Mouse (Mus musculus) heart, adult 11 months (tissue): ENCODE data around the gene Eddm3b.
A peak's percentile ranks its signal among the peaks of the same experiment; 100 is the strongest.

Experiments used
- DNase-seq: peaks from one replicate; pipeline ENCODE4 v3.0.0; 2022

Gene Eddm3b

GRCm38 (mm10) chr14:51113916-51114560 lies at the start of gene Eddm3b:
TSS of gene Eddm3b (plus strand) at chr14:51114426.
- DNase-seq = no peak

GRCm38 (mm10) chr14:51068956-51069355 lies 45.3 kb upstream of the Eddm3b start:
- peak; percentile 86 for DNase-seq

DNA sequence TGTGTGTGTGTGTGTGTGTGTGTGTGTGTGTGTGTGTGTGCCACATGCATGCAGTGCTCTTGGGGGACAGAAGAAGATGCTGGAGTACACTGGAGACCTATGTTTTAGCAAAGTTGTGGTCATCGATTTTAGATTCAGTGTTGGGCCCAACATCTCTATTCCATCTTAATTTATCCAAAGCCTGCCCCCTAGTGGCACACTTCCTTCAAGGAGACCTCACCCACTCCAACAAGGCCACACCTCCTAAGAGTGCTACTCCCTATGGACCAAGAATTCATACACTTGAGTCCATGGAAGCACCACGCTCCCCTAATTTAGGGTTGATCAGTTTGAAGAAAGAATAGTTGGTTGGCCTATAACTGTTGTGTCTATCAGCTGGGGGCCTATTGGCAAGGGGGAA lies 44.6 kb upstream of the Eddm3b start:
- DNase-seq = no peak

GRCm38 (mm10) chr14:51074335-51074734 lies 39.9 kb upstream of the Eddm3b start, which contains the start of gene Olfr750:
TSS of gene Olfr750 (minus strand) at chr14:51074435.
- DNase-seq = no peak

DNA sequence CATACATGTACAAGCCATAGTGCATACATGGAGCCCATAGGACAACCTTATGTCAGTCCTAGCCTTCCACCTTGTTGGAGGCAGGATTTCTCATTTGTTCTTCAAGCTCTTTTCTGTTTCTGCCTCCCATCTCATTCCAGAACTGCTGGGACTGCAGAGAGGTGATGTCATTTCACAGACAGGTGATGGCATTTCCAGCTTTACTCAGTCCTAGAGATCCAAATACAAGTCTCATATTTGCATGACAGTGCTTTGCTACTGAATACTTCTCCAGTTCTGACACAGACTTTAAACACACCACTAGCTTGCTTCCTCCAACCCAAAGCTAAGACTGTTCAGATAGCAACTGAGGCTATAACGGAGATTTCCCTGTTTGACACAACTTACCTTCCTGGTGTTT lies 35.0 kb upstream of the Eddm3b start:
- DNase-seq = no peak

GRCm38 (mm10) chr14:51081035-51081434 lies 33.2 kb upstream of the Eddm3b start:
- DNase-seq = no peak

GRCm38 (mm10) chr14:51082599-51083581 lies 31.3 kb upstream of the Eddm3b start:
- peak; percentile 97 for DNase-seq

- no peak for DNase-seq
Observed at GRCm38 (mm10) chr14:51083805-51084204, 30.4 kb upstream of the Eddm3b start.

DNA sequence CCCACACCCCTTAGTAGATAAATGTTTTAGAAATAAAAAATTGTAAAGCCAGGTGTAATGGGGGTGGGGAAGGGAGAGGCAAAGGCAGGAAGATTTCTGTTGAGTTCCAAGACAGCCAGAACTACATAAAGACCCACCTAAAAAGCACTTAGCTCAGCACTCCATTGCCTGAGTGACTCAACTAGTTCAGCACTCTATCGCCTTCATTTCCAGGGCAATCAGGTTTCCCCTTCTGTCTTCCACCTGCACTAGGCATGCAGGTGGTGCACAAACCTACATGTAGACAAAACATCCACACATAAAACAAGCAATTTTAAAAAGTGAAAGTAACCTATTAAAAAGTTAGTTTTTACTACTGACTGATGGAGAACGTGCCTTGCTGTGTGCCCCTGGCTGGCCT lies 29.1 kb upstream of the Eddm3b start:
- no peak for DNase-seq

GRCm38 (mm10) chr14:51085911-51086310 lies 28.3 kb upstream of the Eddm3b start:
- no peak for DNase-seq

- no peak for DNase-seq
Observed at GRCm38 (mm10) chr14:51087762-51088161, 26.5 kb upstream of the Eddm3b start.

DNA sequence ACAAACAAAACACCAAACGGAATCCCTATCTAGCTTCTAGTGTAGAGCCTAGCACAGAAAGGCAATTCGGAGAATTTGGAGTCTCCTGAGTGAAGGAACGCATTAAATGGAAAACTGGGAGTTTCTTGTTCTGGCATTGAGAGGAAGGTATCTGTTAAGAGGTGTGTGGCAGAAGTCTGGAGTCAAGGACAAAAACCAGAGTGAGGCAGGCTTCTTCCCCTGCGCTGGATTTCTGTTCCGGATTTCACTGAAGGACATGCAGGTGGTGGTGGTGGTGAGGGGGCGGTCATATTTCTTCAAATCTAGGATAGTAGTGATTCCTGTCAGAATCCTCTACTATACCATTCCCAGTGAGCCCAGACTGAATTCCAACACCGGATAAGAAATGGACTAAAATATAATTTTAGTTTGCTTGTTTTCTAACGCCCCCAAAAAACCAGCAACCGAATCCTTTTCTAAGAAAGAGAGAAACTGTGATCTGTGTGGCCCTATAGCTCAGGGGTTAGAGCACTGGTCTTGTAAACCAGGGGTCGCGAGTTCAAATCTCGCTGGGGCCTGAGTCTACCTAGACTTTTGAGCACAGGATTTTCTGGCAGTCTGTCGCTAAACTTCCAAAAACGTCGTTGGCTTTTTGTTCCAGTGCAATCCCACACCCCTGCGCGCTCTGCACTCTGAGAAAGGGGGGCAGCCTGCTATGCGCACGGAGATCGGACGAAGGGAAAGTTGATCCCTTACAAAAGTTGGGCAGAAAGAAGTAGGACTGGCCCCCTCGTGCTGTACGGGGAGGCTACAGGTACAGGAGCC lies 25.9 kb upstream of the Eddm3b start:
- peak; percentile 98 for DNase-seq

- DNase-seq = peak; percentile 99
Observed at GRCm38 (mm10) chr14:51088970-51089673, 25.1 kb upstream of the Eddm3b start.

- DNase-seq = no peak
Observed at GRCm38 (mm10) chr14:51089674-51090076, 24.6 kb upstream of the Eddm3b start.

DNA sequence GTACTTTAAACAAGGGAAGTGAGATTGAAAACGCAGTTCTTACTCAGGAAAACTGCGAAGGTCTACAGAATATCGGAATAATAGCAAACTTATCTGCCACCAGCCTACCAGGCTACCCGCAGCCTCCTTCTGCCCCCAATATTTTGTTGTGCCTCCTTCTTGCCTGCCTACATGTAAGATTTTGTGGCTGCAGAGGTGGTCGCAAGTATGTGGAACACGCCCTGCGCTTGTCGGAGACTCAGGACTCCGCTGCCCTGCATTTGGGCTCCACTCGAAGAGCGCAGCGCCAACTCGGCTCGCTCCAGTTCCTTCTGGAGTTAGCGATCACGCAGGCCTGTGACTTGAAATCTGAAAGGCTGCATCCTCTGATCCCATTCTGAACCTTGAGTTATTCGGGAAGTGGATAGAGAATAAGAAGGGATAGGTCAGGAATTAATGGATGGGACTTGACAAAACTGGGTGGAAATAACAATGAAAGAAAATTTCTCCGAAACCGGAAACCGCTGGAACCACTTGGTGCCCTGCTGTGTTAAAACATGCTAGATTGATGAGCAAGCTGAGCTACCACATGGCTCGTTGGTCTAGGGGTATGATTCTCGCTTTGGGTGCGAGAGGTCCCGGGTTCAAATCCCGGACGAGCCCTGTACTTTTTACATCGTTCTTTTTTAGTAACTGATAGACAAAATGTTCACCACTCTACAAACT lies 24.0 kb upstream of the Eddm3b start:
- peak; percentile 98 for DNase-seq

DNA sequence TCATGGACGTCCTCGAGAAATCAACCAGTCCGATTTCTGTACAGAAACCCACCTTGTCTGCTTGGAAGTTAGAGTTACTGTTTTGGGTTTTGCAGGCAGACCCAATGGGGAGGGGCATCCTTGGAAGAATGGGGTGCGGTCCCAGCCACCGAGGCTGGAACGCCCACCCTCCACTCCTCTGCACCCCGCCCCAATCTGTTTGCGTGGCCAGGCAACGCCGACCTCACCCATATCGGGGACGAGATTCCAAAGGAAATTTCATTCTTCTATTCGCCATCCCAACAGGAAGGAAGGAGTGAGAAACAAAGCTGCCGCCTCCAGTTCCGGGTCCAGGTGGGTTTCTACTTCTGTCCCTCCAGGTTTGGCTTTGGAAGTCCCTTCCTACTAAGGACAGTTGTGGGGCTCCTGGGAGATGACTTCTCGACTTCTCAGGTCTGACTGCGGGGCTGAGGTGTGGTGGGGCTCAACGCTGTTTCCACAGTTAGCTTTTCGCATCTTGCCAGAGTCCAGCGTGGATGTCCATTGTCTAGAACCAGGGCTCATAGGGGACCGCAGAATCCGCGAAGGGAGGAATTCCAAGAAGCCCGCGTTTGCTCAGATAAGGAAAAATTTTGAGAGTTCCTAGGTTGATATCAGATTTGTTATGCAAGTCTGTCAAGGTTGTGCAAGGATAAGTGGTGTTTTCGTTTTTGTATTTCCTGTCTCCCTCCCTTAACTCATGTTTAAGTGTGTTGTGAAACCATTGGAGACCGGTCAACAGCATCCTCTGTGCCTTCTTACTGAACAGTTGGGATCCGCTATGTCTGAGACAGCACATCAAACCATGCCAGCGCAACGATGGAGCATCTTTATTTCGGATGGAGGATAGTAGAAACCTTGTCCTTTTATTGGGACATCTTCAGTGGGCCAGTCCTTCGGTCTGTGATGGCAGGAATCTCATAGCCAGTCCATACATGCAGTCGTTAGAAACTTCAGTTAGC lies 23.0 kb upstream of the Eddm3b start, which contains the start of the genes Rnase4 and Ang:
TSS of gene Rnase4 (plus strand) at position 157 of the 980 bp plus-strand sequence.
TSS of gene Ang (plus strand) at position 230 of the 980 bp plus-strand sequence.
- peak; percentile 99 for DNase-seq

DNA sequence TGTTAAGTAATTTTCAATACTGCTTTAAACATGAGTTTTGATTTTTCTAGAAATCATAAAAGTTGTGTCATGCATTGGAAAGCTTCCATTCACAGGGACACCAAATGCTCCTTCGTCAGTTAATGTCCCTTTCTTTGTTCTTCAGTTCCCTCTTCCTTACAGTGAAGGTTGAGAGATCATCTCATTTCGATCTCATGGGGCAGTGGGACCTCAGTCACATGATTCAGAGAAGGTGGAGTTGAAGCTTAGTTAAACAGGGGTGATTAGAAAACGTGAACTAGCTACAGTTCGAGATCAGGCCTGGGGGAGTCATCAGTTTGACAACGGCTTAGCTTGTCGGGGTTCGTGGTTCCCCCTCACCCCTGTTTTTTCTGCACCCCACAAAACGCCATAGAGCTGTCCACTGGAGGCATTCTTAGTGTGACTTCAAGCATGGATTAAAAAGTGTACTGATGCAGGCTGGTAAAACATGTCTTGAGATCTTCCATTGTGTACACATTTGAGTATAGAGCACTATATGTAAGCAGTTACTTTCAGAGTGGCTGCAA lies 22.1 kb upstream of the Eddm3b start:
- peak; percentile 93 for DNase-seq

GRCm38 (mm10) chr14:51093496-51093895 lies 20.7 kb upstream of the Eddm3b start:
- peak; percentile 93 for DNase-seq

- DNase-seq = peak; percentile 95
Observed at GRCm38 (mm10) chr14:51094096-51094875, 19.9 kb upstream of the Eddm3b start.
